Mouse (Mus musculus): ENCODE results near the gene Lctl.
"Not testable (repeated sequence)": the region's sequence is repeated elsewhere in the genome, so short reads cannot be mapped to it uniquely, and the experiment has no call there.

GRCm38 (mm10) chr9:64138896-64139295, 21.9 kb downstream of the Lctl start:
- not testable (repeated sequence) for TF ChIP-seq ZNF384 (IDR thresholded peaks at IDR 0.05; ENCODE audit: low read depth, low read length); ZKSCAN1 (IDR thresholded peaks at IDR 0.05; ENCODE audit: borderline replicate concordance, low read depth, low read length); E2F4 (IDR thresholded peaks at IDR 0.05; ENCODE audit: insufficient replicate concordance, low read depth, low read length); ZC3H11A (IDR thresholded peaks at IDR 0.05; ENCODE audit: low read depth, low read length); POLR2A (IDR thresholded peaks at IDR 0.05; ENCODE audit: low read depth, low read length); MAX (IDR thresholded peaks at IDR 0.05; ENCODE audit: low read length)
- peak; percentile 61 to 64 for TF ChIP-seq CTCF (conservative IDR thresholded peaks at IDR 0.05 in 1 of 2, IDR thresholded peaks at IDR 0.05 in 1 of 2; ENCODE audit: low read depth in 2 of 2, low read length in 2 of 2)
